Mouse (Mus musculus): Measurements from ENCODE around the gene Gabarapl2. TPM values are rescaled to one million over a fixed set of nuclear protein-coding genes. Genes with fewer than 3 reads are reported as not detected.

The Gabarapl2 gene
- total and polyA plus RNA-seq, 2 experiments from 2014 or later, result 117 to 469 TPM

GRCm38 (mm10) chr8:111951317-111951716, 10.8 kb downstream of the Gabarapl2 start:
- H3K4me3 ChIP-seq (ENCODE audit: low read depth, low read length), result no peak overlapping the region
- no peak overlapping the region for H3K4me2 ChIP-seq (ENCODE audit: low read depth, low read length, poor library complexity, severe bottlenecking)
- H3K27ac ChIP-seq (ENCODE audit: low read depth, low read length), result no peak overlapping the region
- DNase-seq (ENCODE audit: low spot score), result no peak
- H3K9me3 ChIP-seq (ENCODE audit: low read length), result no peaks in the 10 kb centered on the region
- H3K36me3 ChIP-seq (ENCODE audit: insufficient read depth, low read length), result peaks cover 38% of the 10 kb centered on the region
- ATAC-seq (ENCODE audit: low FRiP score), result no peak
- no peaks in the 10 kb centered on the region for H3K27me3 ChIP-seq (ENCODE audit: insufficient read depth, low read length)
- no peaks in the 10 kb centered on the region for H3K4me1 ChIP-seq (ENCODE audit: insufficient read depth, low read length)
- H3K9ac ChIP-seq (replicated peaks; ENCODE audit: low read length, poor library complexity, severe bottlenecking), result no peak overlapping the region
- 97% methylated on average over 7 of the region's 7 CpGs for WGBS
- no peak for TF ChIP-seq CTCF (IDR thresholded peaks at IDR 0.05)

- H3K4me3 ChIP-seq (ENCODE audit: low read depth, low read length), result no peak overlapping the region
- ATAC-seq (ENCODE audit: low FRiP score), result no peak
- WGBS, result 93% methylated on average over 5 of the region's 5 CpGs
- TF ChIP-seq CTCF (IDR thresholded peaks at IDR 0.05), result no peak
- H3K4me2 ChIP-seq (ENCODE audit: low read depth, low read length, poor library complexity, severe bottlenecking), result no peak overlapping the region
- H3K4me1 ChIP-seq (ENCODE audit: insufficient read depth, low read length), result no peaks in the 10 kb centered on the region
- no peak overlapping the region for H3K27ac ChIP-seq (ENCODE audit: low read depth, low read length)
- DNase-seq (ENCODE audit: low spot score), result no peak
- H3K27me3 ChIP-seq (ENCODE audit: insufficient read depth, low read length), result no peaks in the 10 kb centered on the region
- H3K9me3 ChIP-seq (ENCODE audit: low read length), result no peaks in the 10 kb centered on the region
- H3K36me3 ChIP-seq (ENCODE audit: insufficient read depth, low read length), result peaks cover 41% of the 10 kb centered on the region
- no peak overlapping the region for H3K9ac ChIP-seq (replicated peaks; ENCODE audit: low read length, poor library complexity, severe bottlenecking)
Measured at GRCm38 (mm10) chr8:111951936-111952335, 11.4 kb downstream of the Gabarapl2 start.

GRCm38 (mm10) chr8:111954844-111955594, 14.5 kb downstream of the Gabarapl2 start:
- Histone ChIP-seq H3K4me1 (ENCODE audit: insufficient read depth, low read length) (no peaks in the 10 kb centered on the region), H3K4me2 (ENCODE audit: low read depth, low read length, poor library complexity, severe bottlenecking) (no peak overlapping the region)

GRCm38 (mm10) chr8:111955879-111956278, 15.4 kb downstream of the Gabarapl2 start:
- no peaks in the 10 kb centered on the region for H3K4me1 ChIP-seq (ENCODE audit: insufficient read depth, low read length)
- TF ChIP-seq CTCF (IDR thresholded peaks at IDR 0.05), result no peak
- H3K9ac ChIP-seq (replicated peaks; ENCODE audit: low read length, poor library complexity, severe bottlenecking), result no peak overlapping the region
- H3K4me2 ChIP-seq (ENCODE audit: low read depth, low read length, poor library complexity, severe bottlenecking), result no peak overlapping the region
- DNase-seq (ENCODE audit: low spot score) (no peak), ATAC-seq (ENCODE audit: low FRiP score) (no peak)
- peaks cover 34% of the 10 kb centered on the region for H3K36me3 ChIP-seq (ENCODE audit: insufficient read depth, low read length)
- no peaks in the 10 kb centered on the region for H3K27me3 ChIP-seq (ENCODE audit: insufficient read depth, low read length)
- H3K4me3 ChIP-seq (ENCODE audit: low read depth, low read length), result no peak overlapping the region
- 91% methylated on average over 5 of the region's 5 CpGs for WGBS
- no peak overlapping the region for H3K27ac ChIP-seq (ENCODE audit: low read depth, low read length)
- no peaks in the 10 kb centered on the region for H3K9me3 ChIP-seq (ENCODE audit: low read length)

More at GRCm38 (mm10) chr8:111954844-111955594, 14.5 kb downstream of the Gabarapl2 start:
- H3K27me3 ChIP-seq (ENCODE audit: insufficient read depth, low read length), result no peaks in the 10 kb centered on the region
- 89% methylated on average over 4 of the region's 4 CpGs for WGBS
- H3K9me3 ChIP-seq (ENCODE audit: low read length), result no peaks in the 10 kb centered on the region
- no peak for ATAC-seq (ENCODE audit: low FRiP score)
- no peak overlapping the region for H3K9ac ChIP-seq (replicated peaks; ENCODE audit: low read length, poor library complexity, severe bottlenecking)
- no peak for TF ChIP-seq CTCF (IDR thresholded peaks at IDR 0.05)
- no peak overlapping the region for H3K4me3 ChIP-seq (ENCODE audit: low read depth, low read length)
- H3K36me3 ChIP-seq (ENCODE audit: insufficient read depth, low read length), result peaks cover 36% of the 10 kb centered on the region
- H3K27ac ChIP-seq (ENCODE audit: low read depth, low read length), result no peak overlapping the region
- DNase-seq (ENCODE audit: low spot score), result no peak

- H3K4me3 ChIP-seq (ENCODE audit: low read depth, low read length), result no peak overlapping the region
- H3K27ac ChIP-seq (ENCODE audit: low read depth, low read length), result no peak overlapping the region
- H3K4me1 ChIP-seq (ENCODE audit: insufficient read depth, low read length), result no peaks in the 10 kb centered on the region
- no peak overlapping the region for H3K4me2 ChIP-seq (ENCODE audit: low read depth, low read length, poor library complexity, severe bottlenecking)
- no peak overlapping the region for H3K9ac ChIP-seq (replicated peaks; ENCODE audit: low read length, poor library complexity, severe bottlenecking)
- H3K27me3 ChIP-seq (ENCODE audit: insufficient read depth, low read length), result no peaks in the 10 kb centered on the region
- 97% methylated on average over 2 of the region's 2 CpGs for WGBS
- no peak for TF ChIP-seq CTCF (IDR thresholded peaks at IDR 0.05)
- ATAC-seq (ENCODE audit: low FRiP score) (no peak), DNase-seq (ENCODE audit: low spot score) (no peak)
- H3K9me3 ChIP-seq (ENCODE audit: low read length), result no peaks in the 10 kb centered on the region
- H3K36me3 ChIP-seq (ENCODE audit: insufficient read depth, low read length), result peaks cover 26% of the 10 kb centered on the region
Measured at GRCm38 (mm10) chr8:111957231-111957630, 16.7 kb downstream of the Gabarapl2 start.

GRCm38 (mm10) chr8:111960591-111961321, 20.3 kb downstream of the Gabarapl2 start:
- no peak overlapping the region for H3K27ac ChIP-seq (ENCODE audit: low read depth, low read length)
- ATAC-seq (ENCODE audit: low FRiP score), result no peak
- no peak overlapping the region for H3K4me3 ChIP-seq (ENCODE audit: low read depth, low read length)
- H3K27me3 ChIP-seq (ENCODE audit: insufficient read depth, low read length), result no peaks in the 10 kb centered on the region
- DNase-seq (ENCODE audit: low spot score), result no peak
- 72% methylated on average over 15 of the region's 15 CpGs for WGBS
- no peak for TF ChIP-seq CTCF (IDR thresholded peaks at IDR 0.05)
- H3K4me2 ChIP-seq (ENCODE audit: low read depth, low read length, poor library complexity, severe bottlenecking), result no peak overlapping the region
- H3K36me3 ChIP-seq (ENCODE audit: insufficient read depth, low read length), result peaks cover 6% of the 10 kb centered on the region
- no peaks in the 10 kb centered on the region for H3K4me1 ChIP-seq (ENCODE audit: insufficient read depth, low read length)
- no peaks in the 10 kb centered on the region for H3K9me3 ChIP-seq (ENCODE audit: low read length)
- H3K9ac ChIP-seq (replicated peaks; ENCODE audit: low read length, poor library complexity, severe bottlenecking), result no peak overlapping the region
